Mouse (Mus musculus): ENCODE results near the gene Gba2. TPM values are rescaled to one million over a fixed set of nuclear protein-coding genes. Genes with fewer than 3 reads are reported as not detected.

Gene Gba2
- polyA plus RNA-seq (2012; rRNA removed): 11.1 and 12.8 TPM in 2 replicates

GRCm38 (mm10) chr4:43578376-43579204 is at the start of gene Gba2, which contains the start of gene Rgp1:
Gene Gba2, minus strand, starts transcription at chr4:43578873.
Gene Rgp1, plus strand, starts transcription at chr4:43578715.

GRCm38 (mm10) chr4:43584444-43585416 is 6.1 kb upstream of the Gba2 start, which contains the start of gene Msmp:
Gene Msmp, minus strand, starts transcription at chr4:43584494.

GRCm38 (mm10) chr4:43561997-43562768 is 16.5 kb downstream of the Gba2 start, which contains the start of the genes Creb3 and Tln1:
Gene Creb3, plus strand, starts transcription at chr4:43562332.
Gene Tln1, minus strand, starts transcription at chr4:43562691.

Other genes with a start within 250 kb of the Gba2 start
- gene Rusc2, start 196.9 kb downstream of the Gba2 start, polyA plus RNA-seq (2012; rRNA removed): 0.39 and 0.45 TPM in 2 replicates
- gene Fam166b, start 149.7 kb downstream of the Gba2 start, polyA plus RNA-seq (2012; rRNA removed): 0.02 TPM in 1 of 2 replicates, not detected in the other
- 2.4 and 2.7 TPM in 2 replicates for gene Tesk1, start 136.9 kb downstream of the Gba2 start, polyA plus RNA-seq (2012; rRNA removed)
- 0.20 and 0.38 TPM in 2 replicates for gene Cd72, start 124.2 kb downstream of the Gba2 start, polyA plus RNA-seq (2012; rRNA removed)
- 0.06 TPM in 1 of 2 replicates, not detected in the other for gene Sit1, start 95.1 kb downstream of the Gba2 start, polyA plus RNA-seq (2012; rRNA removed)
- 32.7 and 38.7 TPM in 2 replicates for gene Ccdc107, start 86.0 kb downstream of the Gba2 start, polyA plus RNA-seq (2012; rRNA removed)
- gene Arhgef39, start 79.2 kb downstream of the Gba2 start, polyA plus RNA-seq (2012; rRNA removed): 33.9 and 38.3 TPM in 2 replicates
- 0.53 and 0.58 TPM in 2 replicates for gene Car9, start 71.9 kb downstream of the Gba2 start, polyA plus RNA-seq (2012; rRNA removed)
- 9.7 and 20.6 TPM in 2 replicates for gene Tpm2, start 55.1 kb downstream of the Gba2 start, polyA plus RNA-seq (2012; rRNA removed)
- 10.3 and 12.2 TPM in 2 replicates for gene Creb3, start 16.5 kb downstream of the Gba2 start, polyA plus RNA-seq (2012; rRNA removed)
- 27.3 and 31.5 TPM in 2 replicates for gene Tln1, start 16.2 kb downstream of the Gba2 start, polyA plus RNA-seq (2012; rRNA removed)
- gene Rgp1, start 158 bp downstream of the Gba2 start, polyA plus RNA-seq (2012; rRNA removed): 13.7 and 16.2 TPM in 2 replicates
- not detected in 2 replicates for gene Msmp, start 5.6 kb upstream of the Gba2 start, polyA plus RNA-seq (2012; rRNA removed)
- gene Npr2, start 53.1 kb upstream of the Gba2 start, polyA plus RNA-seq (2012; rRNA removed): 1.5 and 1.9 TPM in 2 replicates
- gene Spag8, start 74.7 kb upstream of the Gba2 start, polyA plus RNA-seq (2012; rRNA removed): 0.12 and 0.27 TPM in 2 replicates
- 28.3 and 30.4 TPM in 2 replicates for gene Hint2, start 77.6 kb upstream of the Gba2 start, polyA plus RNA-seq (2012; rRNA removed)
- gene Tmem8b, start 90.1 kb upstream of the Gba2 start, polyA plus RNA-seq (2012; rRNA removed): 0.18 and 0.26 TPM in 2 replicates
- gene Fam221b, start 90.3 kb upstream of the Gba2 start, polyA plus RNA-seq (2012; rRNA removed): 0.02 TPM in 2 replicates
- not detected in 2 replicates for gene Olfr70, start 121.9 kb upstream of the Gba2 start, polyA plus RNA-seq (2012; rRNA removed)
- gene Olfr71, start 131.4 kb upstream of the Gba2 start, polyA plus RNA-seq (2012; rRNA removed): not detected in 2 replicates
- 0.07 and 0.10 TPM in 2 replicates for gene Hrct1, start 148.3 kb upstream of the Gba2 start, polyA plus RNA-seq (2012; rRNA removed)
- 0.01 and 0.02 TPM in 2 replicates for gene Spaar, start 151.2 kb upstream of the Gba2 start, polyA plus RNA-seq (2012; rRNA removed)
- not detected in 2 replicates for gene Olfr159, start 192.1 kb upstream of the Gba2 start, polyA plus RNA-seq (2012; rRNA removed)
- not detected in 2 replicates for gene Olfr156, start 245.0 kb upstream of the Gba2 start, polyA plus RNA-seq (2012; rRNA removed)

All from liver, embryonic 14 days (tissue).